Mouse (Mus musculus): ENCODE results near the gene Rnasek. TPM values are rescaled to one million over a fixed set of nuclear protein-coding genes. Genes with fewer than 3 reads are reported as not detected.
A peak's percentile ranks its signal among the peaks of the same experiment; 100 is the strongest.

The Rnasek gene
- total and polyA plus RNA-seq, 3 experiments = 29.2 to 152 (median 133) TPM

- H3K36me3 ChIP-seq (replicated peaks) = no peaks in the 10 kb centered on the region
- no peak for TF ChIP-seq GATA1 (IDR thresholded peaks at IDR 0.05; ENCODE audit: borderline replicate concordance, low read length)
- TF ChIP-seq CTCF (IDR thresholded peaks at IDR 0.05; ENCODE audit: low read depth, low read length) = peak; percentile 91
- H3K4me1 ChIP-seq (ENCODE audit: insufficient read depth, low read depth, low read length) = peaks cover 22% of the 10 kb centered on the region
- ATAC-seq (ENCODE audit: extremely low read depth, insufficient number of reproducible peaks, low FRiP score, poor library complexity, severe bottlenecking) (no peak), DNase-seq (ENCODE audit: low spot score) (peak; percentile 53)
- H3K27me3 ChIP-seq (ENCODE audit: insufficient read depth, low read length) = peaks cover 42% of the 10 kb centered on the region
- no peak overlapping the region for H3K4me3 ChIP-seq (ENCODE audit: low read depth, low read length)
- H3K9me3 ChIP-seq (replicated peaks) = no peaks in the 10 kb centered on the region
Measured at GRCm38 (mm10) chr11:70201691-70202090, 38.0 kb downstream of the Rnasek start.

- DNase-seq (ENCODE audit: low spot score) = no peak
- peaks cover 22% of the 10 kb centered on the region for H3K4me1 ChIP-seq (ENCODE audit: insufficient read depth, low read depth, low read length)
- no peak overlapping the region for H3K4me3 ChIP-seq (ENCODE audit: low read depth, low read length)
- H3K36me3 ChIP-seq (replicated peaks) = no peaks in the 10 kb centered on the region
- no peak for TF ChIP-seq CTCF (IDR thresholded peaks at IDR 0.05; ENCODE audit: low read depth, low read length)
- no peak for TF ChIP-seq GATA2 (IDR thresholded peaks at IDR 0.05; ENCODE audit: borderline replicate concordance, low read depth, low read length)
- TF ChIP-seq TAL1 (conservative IDR thresholded peaks at IDR 0.05; ENCODE audit: low read depth, low read length) = no peak
- no peak for TF ChIP-seq GATA1 (IDR thresholded peaks at IDR 0.05; ENCODE audit: borderline replicate concordance, low read length)
- TF ChIP-seq POLR2AphosphoS5 (IDR thresholded peaks at IDR 0.05; ENCODE audit: insufficient replicate concordance, low read depth, low read length) = no peak
- no peak for ATAC-seq (ENCODE audit: extremely low read depth, insufficient number of reproducible peaks, low FRiP score, poor library complexity, severe bottlenecking)
- H3K27me3 ChIP-seq (ENCODE audit: insufficient read depth, low read length) = peaks cover 42% of the 10 kb centered on the region
- H3K9me3 ChIP-seq (replicated peaks) = peaks cover 2% of the 10 kb centered on the region; the same call in 1 of the 2 replicates
Measured at GRCm38 (mm10) chr11:70200036-70200608, 39.5 kb downstream of the Rnasek start.

- Histone ChIP-seq H3K4me3 (ENCODE audit: low read depth, low read length) (no peak overlapping the region), H3K9me3 (replicated peaks) (peaks cover 2% of the 10 kb centered on the region; the same call in 1 of the 2 replicates), H3K27me3 (ENCODE audit: insufficient read depth, low read length) (peaks cover 37% of the 10 kb centered on the region), H3K36me3 (replicated peaks) (no peaks in the 10 kb centered on the region), H3K4me1 (ENCODE audit: insufficient read depth, low read depth, low read length) (peaks cover 22% of the 10 kb centered on the region)
- DNase-seq (ENCODE audit: low spot score) (no peak), ATAC-seq (ENCODE audit: extremely low read depth, insufficient number of reproducible peaks, low FRiP score, poor library complexity, severe bottlenecking) (no peak)
- TF ChIP-seq POLR2AphosphoS5 (IDR thresholded peaks at IDR 0.05; ENCODE audit: insufficient replicate concordance, low read depth, low read length) (no peak), GATA2 (IDR thresholded peaks at IDR 0.05; ENCODE audit: borderline replicate concordance, low read depth, low read length) (no peak), CTCF (IDR thresholded peaks at IDR 0.05; ENCODE audit: low read depth, low read length) (no peak), TAL1 (conservative IDR thresholded peaks at IDR 0.05; ENCODE audit: low read depth, low read length) (no peak)
Measured at GRCm38 (mm10) chr11:70199107-70199506, 40.5 kb downstream of the Rnasek start.

- H3K27me3 ChIP-seq (ENCODE audit: insufficient read depth, low read length) = peaks cover 33% of the 10 kb centered on the region
- no peak overlapping the region for H3K4me3 ChIP-seq (ENCODE audit: low read depth, low read length)
- no peak for ATAC-seq (ENCODE audit: extremely low read depth, insufficient number of reproducible peaks, low FRiP score, poor library complexity, severe bottlenecking)
- H3K36me3 ChIP-seq (replicated peaks) = no peaks in the 10 kb centered on the region
- no peak for TF ChIP-seq CTCF (IDR thresholded peaks at IDR 0.05; ENCODE audit: low read depth, low read length)
- TF ChIP-seq GATA2 (IDR thresholded peaks at IDR 0.05; ENCODE audit: borderline replicate concordance, low read depth, low read length) = no peak
- TF ChIP-seq GATA1 (IDR thresholded peaks at IDR 0.05; ENCODE audit: borderline replicate concordance, low read length) = no peak
- no peak for TF ChIP-seq TAL1 (conservative IDR thresholded peaks at IDR 0.05; ENCODE audit: low read depth, low read length)
- TF ChIP-seq POLR2AphosphoS5 (IDR thresholded peaks at IDR 0.05; ENCODE audit: insufficient replicate concordance, low read depth, low read length) = no peak
- no peak for DNase-seq (ENCODE audit: low spot score)
- H3K4me1 ChIP-seq (ENCODE audit: insufficient read depth, low read depth, low read length) = peaks cover 22% of the 10 kb centered on the region
- peaks cover 2% of the 10 kb centered on the region; the same call in 1 of the 2 replicates for H3K9me3 ChIP-seq (replicated peaks)
Measured at GRCm38 (mm10) chr11:70198332-70198731, 41.3 kb downstream of the Rnasek start.

- no peak for ATAC-seq (ENCODE audit: extremely low read depth, insufficient number of reproducible peaks, low FRiP score, poor library complexity, severe bottlenecking)
- no peak for TF ChIP-seq GATA1 (IDR thresholded peaks at IDR 0.05; ENCODE audit: borderline replicate concordance, low read length)
- peaks cover 5% of the 10 kb centered on the region; the same call in 1 of the 2 replicates for H3K4me1 ChIP-seq (ENCODE audit: insufficient read depth, low read depth, low read length)
Measured at GRCm38 (mm10) chr11:70193354-70194285, 46.0 kb downstream of the Rnasek start.

GRCm38 (mm10) chr11:70192157-70192556 lies 47.5 kb downstream of the Rnasek start:
- Histone ChIP-seq H3K4me3 (ENCODE audit: low read depth, low read length) (no peak overlapping the region), H3K27me3 (ENCODE audit: insufficient read depth, low read length) (peaks cover 19% of the 10 kb centered on the region), H3K36me3 (replicated peaks) (no peaks in the 10 kb centered on the region), H3K9me3 (replicated peaks) (peaks cover 2% of the 10 kb centered on the region; the same call in 1 of the 2 replicates), H3K4me1 (ENCODE audit: insufficient read depth, low read depth, low read length) (no peaks in the 10 kb centered on the region)
- DNase-seq (ENCODE audit: low spot score) (no peak), ATAC-seq (ENCODE audit: extremely low read depth, insufficient number of reproducible peaks, low FRiP score, poor library complexity, severe bottlenecking) (no peak)
- no peak for TF ChIP-seq TAL1 (conservative IDR thresholded peaks at IDR 0.05; ENCODE audit: low read depth, low read length)
- no peak for TF ChIP-seq GATA1 (IDR thresholded peaks at IDR 0.05; ENCODE audit: borderline replicate concordance, low read length)
- no peak for TF ChIP-seq POLR2AphosphoS5 (IDR thresholded peaks at IDR 0.05; ENCODE audit: insufficient replicate concordance, low read depth, low read length)
- TF ChIP-seq CTCF (IDR thresholded peaks at IDR 0.05; ENCODE audit: low read depth, low read length) = no peak

More at GRCm38 (mm10) chr11:70193354-70194285, 46.0 kb downstream of the Rnasek start:
- H3K4me3 ChIP-seq (ENCODE audit: low read depth, low read length) = no peak overlapping the region
- no peaks in the 10 kb centered on the region for H3K36me3 ChIP-seq (replicated peaks)
- H3K9me3 ChIP-seq (replicated peaks) = peaks cover 2% of the 10 kb centered on the region; the same call in 1 of the 2 replicates
- peaks cover 19% of the 10 kb centered on the region for H3K27me3 ChIP-seq (ENCODE audit: insufficient read depth, low read length)
- DNase-seq (ENCODE audit: low spot score) = no peak
